Mouse (Mus musculus) embryonic facial prominence, embryonic 14.5 days (tissue): ENCODE measurements around the gene Sox21. TPM values are rescaled to one million over a fixed set of nuclear protein-coding genes. Genes with fewer than 3 reads are reported as not detected.

Experiments used
- ATAC-seq: fragments of 200-750 bp; cut with Nextera tagmentation; 2 replicates; pipeline ENCODE4 v1.8.0; 2017; ENCODE audit warnings: low read depth, moderate number of reproducible peaks, moderate TSS enrichment
- DNase-seq: peaks from one replicate; pipeline ENCODE4 v3.0.0-alpha.2; 2015; ENCODE audit warnings: low spot score
- H3K27ac ChIP-seq: fragments of 300-500 bp; sonication (generic); replicated peaks from 2 replicates; pipeline ENCODE4 v1.5.1; 2014; ENCODE audit warnings: low read depth, mild to moderate bottlenecking, low read length, moderate library complexity
- H3K27me3 ChIP-seq: fragments of 300-500 bp; sonication (generic); replicated peaks from 2 replicates; pipeline ENCODE4 v1.6.1; 2014; ENCODE audit warnings: low read length; ENCODE audit not compliant: control insufficient read depth, insufficient read depth
- H3K36me3 ChIP-seq: fragments of 300-500 bp; sonication (generic); 2 replicates; pipeline ENCODE4 v1.6.1; 2014; ENCODE audit warnings: low read length, mixed read lengths; ENCODE audit not compliant: control insufficient read depth, insufficient read depth
- H3K4me1 ChIP-seq: fragments of 300-500 bp; sonication (generic); 2 replicates; pipeline ENCODE4 v1.6.1; 2014; ENCODE audit warnings: antibody characterized with exemption, low read length; ENCODE audit not compliant: control insufficient read depth, insufficient read depth
- H3K4me2 ChIP-seq: fragments of 300-500 bp; sonication (generic); 2 replicates; pipeline ENCODE4 v1.6.1; 2014; ENCODE audit warnings: low read depth, mild to moderate bottlenecking, low read length, moderate library complexity, mixed read lengths
- H3K4me3 ChIP-seq: fragments of 300-500 bp; sonication (generic); 2 replicates; pipeline ENCODE4 v1.5.1; 2014; ENCODE audit warnings: low read depth, mild to moderate bottlenecking, low read length
- H3K9ac ChIP-seq: fragments of 300-500 bp; sonication (generic); 2 replicates; pipeline ENCODE4 v1.6.1; 2014; ENCODE audit warnings: low read depth, mild to moderate bottlenecking, low read length, moderate library complexity, mixed read lengths
- H3K9me3 ChIP-seq: fragments of 300-500 bp; sonication (generic); 2 replicates; pipeline ENCODE4 v1.6.1; 2016; ENCODE audit warnings: low read length; ENCODE audit not compliant: control insufficient read depth
- WGBS: fragments of 180-500 bp; shearing (Covaris S2); extraction: QIAGEN DNeasy Blood & Tissue Kit; methylation state at CpG from one replicate; pipeline ENCODE4 v1.1.7; 2014; 5-methylcytosine and 5-hydroxymethylcytosine counted together
- polyA plus RNA-seq: library from polyadenylated mRNA; unstranded; fragments of >200 nt; fragmentation: Nextera tagmentation; extraction: Ambion mirVana; gene quantifications from 2 replicates; pipeline ENCODE4 v1.2.1, GENCODE M21; 2014

Sox21 gene
- polyA plus RNA-seq, 1 experiment from 2014 or later, result 2.2 TPM

- H3K27ac ChIP-seq, result no peak overlapping the region
- H3K4me1 ChIP-seq, result no peaks in the 10 kb centered on the region
- H3K9me3 ChIP-seq, result 0 out of 2 replicates have a peak, but pooled peaks cover 6% of the 10 kb centered on the region
- H3K36me3 ChIP-seq, result no peaks in the 10 kb centered on the region
- ATAC-seq, result no peak
- no peak overlapping the region for H3K9ac ChIP-seq
- DNase-seq, result no peak
- H3K4me3 ChIP-seq, result no peak overlapping the region
- H3K4me2 ChIP-seq, result no peak overlapping the region
- H3K27me3 ChIP-seq, result no peaks in the 10 kb centered on the region
- WGBS, result 84% methylated on average over 3 of the region's 3 CpGs
Observed at GRCm38 (mm10) chr14:118207347-118207746, 29.5 kb downstream of the Sox21 start.

GRCm38 (mm10) chr14:118203031-118203430, 33.8 kb downstream of the Sox21 start:
- no peak overlapping the region for H3K27ac ChIP-seq
- H3K36me3 ChIP-seq, result no peaks in the 10 kb centered on the region
- no peaks in the 10 kb centered on the region for H3K4me1 ChIP-seq
- no peak for DNase-seq
- 76% methylated on average over 7 of the region's 7 CpGs for WGBS
- no peak overlapping the region for H3K9ac ChIP-seq
- H3K27me3 ChIP-seq, result no peaks in the 10 kb centered on the region
- no peak overlapping the region for H3K4me3 ChIP-seq
- H3K4me2 ChIP-seq, result no peak overlapping the region
- no peak for ATAC-seq
- H3K9me3 ChIP-seq, result 0 out of 2 replicates have a peak, but pooled peaks cover 6% of the 10 kb centered on the region

- H3K36me3 ChIP-seq, result no peaks in the 10 kb centered on the region
- DNase-seq (no peak), ATAC-seq (no peak)
- no peak overlapping the region for H3K4me2 ChIP-seq
- no peak overlapping the region for H3K4me3 ChIP-seq
- H3K27ac ChIP-seq, result no peak overlapping the region
- no peaks in the 10 kb centered on the region for H3K4me1 ChIP-seq
- H3K9ac ChIP-seq, result no peak overlapping the region
- 0 out of 2 replicates have a peak, but pooled peaks cover 4% of the 10 kb centered on the region for H3K9me3 ChIP-seq
- 81% methylated on average over 5 of the region's 5 CpGs for WGBS
- no peaks in the 10 kb centered on the region for H3K27me3 ChIP-seq
Observed at GRCm38 (mm10) chr14:118202006-118202405, 34.8 kb downstream of the Sox21 start.

- ATAC-seq (no peak), DNase-seq (no peak)
- 92% methylated on average over 3 of the region's 3 CpGs for WGBS
- no peak overlapping the region for H3K9ac ChIP-seq
- H3K4me3 ChIP-seq, result no peak overlapping the region
- H3K27ac ChIP-seq, result no peak overlapping the region
- H3K27me3 ChIP-seq, result peaks cover 2% of the 10 kb centered on the region
- H3K36me3 ChIP-seq, result no peaks in the 10 kb centered on the region
- H3K4me2 ChIP-seq, result no peak overlapping the region
- no peaks in the 10 kb centered on the region for H3K4me1 ChIP-seq
- 0 out of 2 replicates have a peak, but pooled peaks cover 4% of the 10 kb centered on the region for H3K9me3 ChIP-seq
Observed at GRCm38 (mm10) chr14:118200731-118201130, 36.1 kb downstream of the Sox21 start.

- Histone ChIP-seq H3K27ac (no peak overlapping the region), H3K4me1 (no peaks in the 10 kb centered on the region), H3K4me3 (no peak overlapping the region), H3K36me3 (no peaks in the 10 kb centered on the region), H3K9ac (no peak overlapping the region), H3K9me3 (no peaks in the 10 kb centered on the region), H3K4me2 (no peak overlapping the region), H3K27me3 (peaks cover 30% of the 10 kb centered on the region)
- DNase-seq, result no peak
- WGBS, result 77% methylated on average over 12 of the region's 12 CpGs
- ATAC-seq, result no peak
Observed at GRCm38 (mm10) chr14:118197063-118197462, 39.8 kb downstream of the Sox21 start.

- Histone ChIP-seq H3K36me3 (no peaks in the 10 kb centered on the region), H3K9me3 (no peaks in the 10 kb centered on the region), H3K4me1 (no peaks in the 10 kb centered on the region), H3K27ac (no peak overlapping the region), H3K27me3 (peaks cover 30% of the 10 kb centered on the region), H3K4me2 (no peak overlapping the region), H3K4me3 (no peak overlapping the region), H3K9ac (no peak overlapping the region)
- ATAC-seq (no peak), DNase-seq (no peak)
- 58% methylated on average over 13 of the region's 13 CpGs for WGBS
Observed at GRCm38 (mm10) chr14:118194219-118194914, 42.5 kb downstream of the Sox21 start.

GRCm38 (mm10) chr14:118193663-118194062, 43.2 kb downstream of the Sox21 start:
- no peak overlapping the region for H3K4me2 ChIP-seq
- ATAC-seq, result no peak
- no peak overlapping the region for H3K27ac ChIP-seq
- 40% methylated on average over 10 of the region's 10 CpGs for WGBS
- H3K9ac ChIP-seq, result no peak overlapping the region
- no peak overlapping the region for H3K4me3 ChIP-seq
- H3K36me3 ChIP-seq, result no peaks in the 10 kb centered on the region
- peaks cover 30% of the 10 kb centered on the region for H3K27me3 ChIP-seq
- H3K4me1 ChIP-seq, result no peaks in the 10 kb centered on the region
- no peak for DNase-seq
- no peaks in the 10 kb centered on the region for H3K9me3 ChIP-seq

- H3K4me2 ChIP-seq, result no peak overlapping the region
- H3K9ac ChIP-seq, result no peak overlapping the region
- DNase-seq, result no peak
- no peaks in the 10 kb centered on the region for H3K36me3 ChIP-seq
- no peaks in the 10 kb centered on the region for H3K9me3 ChIP-seq
- H3K4me3 ChIP-seq, result no peak overlapping the region
- ATAC-seq, result no peak
- WGBS, result 43% methylated on average over 10 of the region's 10 CpGs
- no peak overlapping the region for H3K27ac ChIP-seq
- no peaks in the 10 kb centered on the region for H3K4me1 ChIP-seq
- peaks cover 30% of the 10 kb centered on the region for H3K27me3 ChIP-seq
Observed at GRCm38 (mm10) chr14:118193001-118193628, 43.7 kb downstream of the Sox21 start.

GRCm38 (mm10) chr14:118191442-118191841, 45.4 kb downstream of the Sox21 start:
- 76% methylated on average over 9 of the region's 9 CpGs for WGBS
- Histone ChIP-seq H3K9ac (no peak overlapping the region), H3K4me2 (no peak overlapping the region), H3K9me3 (no peaks in the 10 kb centered on the region), H3K4me1 (no peaks in the 10 kb centered on the region), H3K27ac (no peak overlapping the region), H3K36me3 (no peaks in the 10 kb centered on the region), H3K27me3 (peaks cover 30% of the 10 kb centered on the region), H3K4me3 (no peak overlapping the region)
- ATAC-seq (no peak), DNase-seq (no peak)
